Mouse (Mus musculus) ES-Bruce4 (cell line): ENCODE measurements around the gene Prps1l3. TPM values are rescaled to one million over a fixed set of nuclear protein-coding genes. Genes with fewer than 3 reads are reported as not detected.
A peak's percentile ranks its signal among the peaks of the same experiment; 100 is the strongest.
"Not testable (repeated sequence)": the region's sequence is repeated elsewhere in the genome, so short reads cannot be mapped to it uniquely, and the experiment has no call there.

ENCODE experiments used
- H3K27ac ChIP-seq: 2 replicates; pipeline ENCODE4 v1.5.1; 2012; ENCODE audit warnings: low read length, inconsistent platforms; ENCODE audit not compliant: insufficient read depth
- H3K27me3 ChIP-seq: 2 replicates; pipeline ENCODE4 v1.6.1; 2012; ENCODE audit warnings: mild to moderate bottlenecking, low read length, inconsistent platforms; ENCODE audit not compliant: control insufficient read depth, poor library complexity, insufficient read depth, severe bottlenecking
- H3K36me3 ChIP-seq: 2 replicates; pipeline ENCODE4 v1.6.1; 2012; ENCODE audit warnings: inconsistent platforms, mild to moderate bottlenecking, low read length, moderate library complexity; ENCODE audit not compliant: control insufficient read depth, poor library complexity, insufficient read depth, severe bottlenecking
- H3K4me1 ChIP-seq: one replicate; pipeline ENCODE4 v1.8.1; 2011; ENCODE audit warnings: low read length; ENCODE audit not compliant: control insufficient read depth, insufficient read depth
- H3K4me3 ChIP-seq: 2 replicates; pipeline ENCODE4 v1.5.1; 2011; ENCODE audit warnings: low read depth, mild to moderate bottlenecking, low read length
- H3K9ac ChIP-seq: 2 replicates; pipeline ENCODE4 v1.6.1; 2012; ENCODE audit warnings: low read depth, mild to moderate bottlenecking, inconsistent platforms; ENCODE audit not compliant: poor library complexity, severe bottlenecking
- H3K9me3 ChIP-seq: replicated peaks from 2 replicates; pipeline ENCODE4 v1.6.1; 2012; ENCODE audit warnings: mild to moderate bottlenecking, low read length, inconsistent platforms; ENCODE audit not compliant: control insufficient read depth, poor library complexity, insufficient read depth, severe bottlenecking
- CTCF ChIP-seq: IDR thresholded peaks from one replicate; pipeline ENCODE4 v1.8.1; 2011; ENCODE audit warnings: low read depth, low read length
- EP300 ChIP-seq: IDR thresholded peaks from 2 replicates; pipeline ENCODE4 v1.6.1; 2011; ENCODE audit warnings: low read depth, low read length; ENCODE audit not compliant: insufficient read depth
- POLR2A ChIP-seq: IDR thresholded peaks from one replicate; pipeline ENCODE4 v1.8.1; 2011; ENCODE audit warnings: low read length; ENCODE audit not compliant: insufficient read depth
- polyA plus RNA-seq: library from polyadenylated mRNA; stranded (reverse); fragments of >200 nt; gene quantifications from 2 replicates; pipeline ENCODE4 v1.2.4, GENCODE M21; 2011; ENCODE audit warnings: low read depth; ENCODE audit not compliant: missing spikeins, insufficient read depth, insufficient read length

Gene Prps1l3
- polyA plus RNA-seq, 1 experiment: 64.6 TPM

- H3K27ac ChIP-seq: no peak overlapping the region
- TF ChIP-seq CTCF (no peak), POLR2A (no peak)
Observed at GRCm38 (mm10) chr12:57204276-57204851, 25.8 kb upstream of the Prps1l3 start.

GRCm38 (mm10) chr12:57211353-57212311 is 18.6 kb upstream of the Prps1l3 start:
- Histone ChIP-seq H3K27me3 (no peaks in the 10 kb centered on the region), H3K36me3 (no peaks in the 10 kb centered on the region), H3K9me3 (no peaks in the 10 kb centered on the region), H3K9ac (peak overlapping the region; percentile 21; the same call in 1 of the 2 replicates), H3K27ac (no peak overlapping the region), H3K4me3 (peak overlapping the region; percentile 84), H3K4me1 (no peaks in the 10 kb centered on the region)
- TF ChIP-seq POLR2A (peak; percentile 27), CTCF (no peak), EP300 (no peak)

More at GRCm38 (mm10) chr12:57204276-57204851, 25.8 kb upstream of the Prps1l3 start:
- no peaks in the 10 kb centered on the region for H3K4me1 ChIP-seq
- H3K36me3 ChIP-seq: no peaks in the 10 kb centered on the region
- no peak overlapping the region for H3K4me3 ChIP-seq
- no peak overlapping the region for H3K9ac ChIP-seq
- H3K27me3 ChIP-seq: no peaks in the 10 kb centered on the region
- H3K9me3 ChIP-seq: no peaks in the 10 kb centered on the region

GRCm38 (mm10) chr12:57212463-57212862 is 17.7 kb upstream of the Prps1l3 start:
- H3K27ac ChIP-seq, H3K27me3 ChIP-seq, H3K4me1 ChIP-seq, H3K36me3 ChIP-seq, H3K9ac ChIP-seq, H3K4me3 ChIP-seq, H3K9me3 ChIP-seq: not testable (repeated sequence)

GRCm38 (mm10) chr12:57226411-57226810 is 3.8 kb upstream of the Prps1l3 start:
- Histone ChIP-seq H3K9me3 (no peaks in the 10 kb centered on the region), H3K27me3 (no peaks in the 10 kb centered on the region), H3K9ac (peak overlapping the region; percentile 75), H3K4me3 (peak overlapping the region; percentile 95), H3K4me1 (peaks cover 2% of the 10 kb centered on the region), H3K36me3 (no peaks in the 10 kb centered on the region), H3K27ac (no peak overlapping the region)
- TF ChIP-seq EP300 (no peak), POLR2A (peak; percentile 44)

GRCm38 (mm10) chr12:57227776-57228175 is 2.4 kb upstream of the Prps1l3 start:
- H3K4me3 ChIP-seq: no peak overlapping the region
- no peaks in the 10 kb centered on the region for H3K9me3 ChIP-seq
- no peaks in the 10 kb centered on the region for H3K27me3 ChIP-seq
- peaks cover 2% of the 10 kb centered on the region for H3K4me1 ChIP-seq
- TF ChIP-seq EP300 (no peak), POLR2A (no peak), CTCF (no peak)
- no peaks in the 10 kb centered on the region for H3K36me3 ChIP-seq
- peak overlapping the region; percentile 33 for H3K27ac ChIP-seq
- peak overlapping the region; percentile 75 for H3K9ac ChIP-seq

- Histone ChIP-seq H3K27me3 (no peaks in the 10 kb centered on the region), H3K36me3 (peaks cover 3% of the 10 kb centered on the region; the same call in 1 of the 2 replicates), H3K4me3 (peak overlapping the region; percentile 99), H3K4me1 (peaks cover 2% of the 10 kb centered on the region), H3K27ac (peak overlapping the region; percentile 93), H3K9me3 (no peaks in the 10 kb centered on the region), H3K9ac (peak overlapping the region; percentile 98)
- TF ChIP-seq EP300: no peak
- no peak for TF ChIP-seq POLR2A
- TF ChIP-seq CTCF: no peak
Observed at GRCm38 (mm10) chr12:57229703-57230102, 509 bp upstream of the Prps1l3 start.
